Mouse (Mus musculus) hindbrain, embryonic 14.5 days (tissue): ENCODE data around the gene Kcnq2. TPM values are rescaled to one million over a fixed set of nuclear protein-coding genes. Genes with fewer than 3 reads are reported as not detected.

Experiments
- ATAC-seq: fragments of 200-750 bp; cut with Nextera tagmentation; 2 replicates; pipeline ENCODE4 v1.8.0; 2017; ENCODE audit warnings: moderate number of reproducible peaks, mild to moderate bottlenecking, moderate TSS enrichment, moderate library complexity; ENCODE audit not compliant: low FRiP score
- DNase-seq: peaks from one replicate; pipeline ENCODE4 v3.0.0-alpha.2; 2015; ENCODE audit warnings: low spot score
- H3K27ac ChIP-seq: fragments of 300-500 bp; sonication (generic); 2 replicates; pipeline ENCODE4 v1.5.1; 2014; ENCODE audit warnings: mild to moderate bottlenecking, moderate library complexity
- H3K27me3 ChIP-seq: fragments of 300-500 bp; sonication (generic); 2 replicates; pipeline ENCODE4 v1.6.1; 2014; ENCODE audit warnings: mild to moderate bottlenecking, low read length, mixed read lengths; ENCODE audit not compliant: control insufficient read depth, insufficient read depth
- H3K36me3 ChIP-seq: fragments of 300-500 bp; sonication (generic); replicated peaks from 2 replicates; pipeline ENCODE4 v1.6.1; 2014; ENCODE audit not compliant: control insufficient read depth, insufficient read depth
- H3K4me1 ChIP-seq: fragments of 300-500 bp; sonication (generic); replicated peaks from 2 replicates; pipeline ENCODE4 v1.6.1; 2014; ENCODE audit warnings: antibody characterized with exemption, low read length, mixed read lengths; ENCODE audit not compliant: control insufficient read depth, insufficient read depth
- H3K4me2 ChIP-seq: fragments of 300-500 bp; sonication (generic); replicated peaks from 2 replicates; pipeline ENCODE4 v1.6.1; 2014; ENCODE audit warnings: mild to moderate bottlenecking, moderate library complexity
- H3K4me3 ChIP-seq: fragments of 300-500 bp; sonication (generic); replicated peaks from 2 replicates; pipeline ENCODE4 v1.5.1; 2014; ENCODE audit warnings: mild to moderate bottlenecking, low read length
- H3K9ac ChIP-seq: fragments of 300-500 bp; sonication (generic); 2 replicates; pipeline ENCODE4 v1.6.1; 2014
- H3K9me3 ChIP-seq: fragments of 300-500 bp; sonication (generic); 2 replicates; pipeline ENCODE4 v1.6.1; 2016; ENCODE audit warnings: low read length; ENCODE audit not compliant: control insufficient read depth
- WGBS: fragments of 180-500 bp; shearing (Covaris S2); extraction: QIAGEN DNeasy Blood & Tissue Kit; methylation state at CpG from one replicate; pipeline ENCODE4 v1.1.7; 2014; 5-methylcytosine and 5-hydroxymethylcytosine counted together
- polyA plus RNA-seq: library from polyadenylated mRNA; unstranded; fragments of >200 nt; fragmentation: Nextera tagmentation; extraction: Ambion mirVana; gene quantifications from 2 replicates; pipeline ENCODE4 v1.2.1, GENCODE M21; 2014

Kcnq2 gene
- polyA plus RNA-seq, 1 experiment from 2014 or later, result 55.9 TPM

DNA sequence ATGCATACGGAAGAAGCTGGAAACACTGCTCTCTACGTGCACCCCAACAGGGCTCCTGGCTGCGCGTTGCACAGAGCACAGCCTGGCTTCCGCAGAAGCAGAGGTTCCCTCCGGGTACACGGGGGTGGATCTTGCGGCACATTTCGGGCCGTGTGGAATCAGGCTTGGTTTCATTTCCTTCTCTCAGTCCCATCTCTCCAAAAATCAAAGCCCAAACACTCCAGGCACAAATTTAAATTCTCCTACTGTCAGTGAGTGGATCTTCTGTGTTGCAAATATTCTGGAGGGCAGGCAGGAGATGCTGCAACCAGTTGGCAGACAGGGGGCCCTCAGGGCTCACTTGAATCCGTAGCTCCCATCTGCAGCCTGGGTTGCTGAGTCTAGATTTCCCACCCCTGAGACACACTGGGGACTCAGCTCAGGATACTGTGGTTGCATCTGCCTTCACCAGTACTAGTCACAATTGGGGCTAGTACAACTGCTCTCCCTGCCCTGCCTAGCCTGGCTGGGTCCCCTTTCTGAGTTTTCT is 103.6 kb downstream of the Kcnq2 start:
- peaks cover 33% of the 10 kb centered on the region for H3K36me3 ChIP-seq
- 86% methylated on average over 11 of the region's 11 CpGs for WGBS
- no peak overlapping the region for H3K27ac ChIP-seq
- no peak overlapping the region for H3K4me3 ChIP-seq
- H3K9me3 ChIP-seq, result no peaks in the 10 kb centered on the region
- ATAC-seq (no peak), DNase-seq (no peak)
- H3K27me3 ChIP-seq, result no peaks in the 10 kb centered on the region
- H3K9ac ChIP-seq, result no peak overlapping the region
- no peak overlapping the region for H3K4me2 ChIP-seq
- H3K4me1 ChIP-seq, result 0 out of 2 replicates have a peak, but pooled peaks cover 3% of the 10 kb centered on the region

Other genes with a start within 250 kb of the Kcnq2 start
- gene Ythdf1, start 214.4 kb downstream of the Kcnq2 start, polyA plus RNA-seq, result 50.0 and 56.6 TPM in 2 replicates
- 0.33 TPM in 1 of 2 replicates, not detected in the other for gene Birc7, start 206.3 kb downstream of the Kcnq2 start, polyA plus RNA-seq
- gene Nkain4, start 180.6 kb downstream of the Kcnq2 start, polyA plus RNA-seq, result 78.6 and 85.5 TPM in 2 replicates
- gene Arfgap1, start 168.1 kb downstream of the Kcnq2 start, polyA plus RNA-seq, result 88.2 and 96.2 TPM in 2 replicates
- 0.33 and 0.74 TPM in 2 replicates for gene Col20a1, start 148.8 kb downstream of the Kcnq2 start, polyA plus RNA-seq
- 50.6 and 59.1 TPM in 2 replicates for gene Chrna4, start 91.8 kb downstream of the Kcnq2 start, polyA plus RNA-seq
- gene Eef1a2, start 21.7 kb upstream of the Kcnq2 start, polyA plus RNA-seq, result 21.1 and 22.3 TPM in 2 replicates
- gene Ppdpf, start 51.9 kb upstream of the Kcnq2 start, polyA plus RNA-seq, result 382 and 446 TPM in 2 replicates
- gene Ptk6, start 67.5 kb upstream of the Kcnq2 start, polyA plus RNA-seq, result not detected in 2 replicates
- 0.29 and 0.48 TPM in 2 replicates for gene Srms, start 77.9 kb upstream of the Kcnq2 start, polyA plus RNA-seq
- gene Fndc11, start 84.7 kb upstream of the Kcnq2 start, polyA plus RNA-seq, result not detected in 2 replicates
- 0.22 and 0.70 TPM in 2 replicates for gene Helz2, start 106.7 kb upstream of the Kcnq2 start, polyA plus RNA-seq
- gene Gmeb2, start 152.7 kb upstream of the Kcnq2 start, polyA plus RNA-seq, result 16.7 and 18.0 TPM in 2 replicates
- 1,468 and 1,594 TPM in 2 replicates for gene Stmn3, start 179.2 kb upstream of the Kcnq2 start, polyA plus RNA-seq
- 39.9 and 40.8 TPM in 2 replicates for gene Rtel1, start 184.4 kb upstream of the Kcnq2 start, polyA plus RNA-seq
- 66.7 and 67.6 TPM in 2 replicates for gene Zgpat, start 229.6 kb upstream of the Kcnq2 start, polyA plus RNA-seq
- 62.3 and 63.3 TPM in 2 replicates for gene Arfrp1, start 230.1 kb upstream of the Kcnq2 start, polyA plus RNA-seq
- 39.7 and 47.4 TPM in 2 replicates for gene Lime1, start 244.8 kb upstream of the Kcnq2 start, polyA plus RNA-seq